ENCODE assay signal across 29 mouse cellular contexts in the genomic region with DNA sequence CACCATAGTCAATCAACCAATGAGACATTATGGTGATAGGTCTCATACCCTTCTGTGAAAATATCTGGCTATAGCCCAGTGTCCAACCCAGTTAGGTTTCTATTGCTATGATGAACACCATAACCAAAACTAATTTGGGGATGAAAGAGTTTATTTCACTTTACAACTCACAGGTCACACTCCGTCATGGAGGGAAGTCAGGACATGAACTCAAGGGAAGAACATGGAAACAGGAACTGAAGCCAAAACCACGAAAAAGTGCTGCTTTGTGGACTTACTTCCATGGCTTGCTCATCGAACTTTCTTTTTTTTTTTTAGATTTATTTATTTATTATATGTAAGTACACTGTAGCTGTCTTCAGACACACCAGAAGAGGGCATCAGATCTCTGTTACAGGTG. TPM values are rescaled to one million over a fixed set of nuclear protein-coding genes. Genes with fewer than 3 reads are reported as not detected.
DNase-seq lines count a peak whose midpoint lies in the region; ATAC-seq and TF ChIP-seq lines count a peak whose summit lies in the region.
"Had no signal": no experiment of that assay in that cellular context is flagged by ENCODE, and none has a peak within 500 bp of the region (broad histone marks: within the 10 kb centered on the region; RNA-seq: fewer than 3 reads in every experiment).

No protein-coding gene starts in this region.

- no peak overlapping the region for H3K27ac ChIP-seq in liver, adult 2 months (replicated peaks; ENCODE audit: insufficient read depth, low read depth, low read length)
- H3K27ac ChIP-seq in liver, embryonic 11.5 days (ENCODE audit: low read depth, low read length), result no peak overlapping the region
- no peak overlapping the region for H3K27ac ChIP-seq in MEL (ENCODE audit: control insufficient read depth, low read depth, low read length)
- H3K27ac ChIP-seq: embryonic facial prominence, embryonic 13.5 days; embryonic facial prominence, embryonic 15.5 days; forebrain, embryonic 10.5 days; forebrain, embryonic 12.5 days; forebrain, embryonic 15.5 days had no signal

- H3K4me2 ChIP-seq in liver, embryonic 11.5 days, result no peak overlapping the region
- H3K4me2 ChIP-seq: embryonic facial prominence, embryonic 13.5 days; embryonic facial prominence, embryonic 15.5 days; forebrain, embryonic 12.5 days; forebrain, embryonic 15.5 days had no signal

- TF ChIP-seq CTCF in liver, adult 2 months (IDR thresholded peaks at IDR 0.05; ENCODE audit: low read depth, low read length), result no peak
- no peak for TF ChIP-seq CTCF in MEL (IDR thresholded peaks at IDR 0.05 in 2 of 3, conservative IDR thresholded peaks at IDR 0.05 in 1 of 3; ENCODE audit: control insufficient read depth in 1 of 3, insufficient read depth in 1 of 3, low read depth in 2 of 3, low read length in 3 of 3, poor library complexity in 1 of 3, severe bottlenecking in 1 of 3)

- no peak for TF ChIP-seq EP300 in MEL (IDR thresholded peaks at IDR 0.05; ENCODE audit: low read depth in 1 of 2, low read length in 2 of 2)

- WGBS in liver, adult 2 months, result 79% methylated on average over 3 of the region's 3 CpGs
- WGBS in liver, embryonic 11.5 days, result 71% methylated on average over 3 of the region's 3 CpGs

- peaks cover 2% of the 10 kb centered on the region; the same call in 1 of the 2 replicates for H3K4me1 ChIP-seq in liver, adult 2 months (ENCODE audit: control insufficient read depth, insufficient read depth, low read length)
- no peaks in the 10 kb centered on the region for H3K4me1 ChIP-seq in liver, embryonic 11.5 days (replicated peaks; ENCODE audit: control insufficient read depth, insufficient read depth, low read length)
- H3K4me1 ChIP-seq in MEL (ENCODE audit: control insufficient read depth in 1 of 2, insufficient read depth in 2 of 2, low read length in 2 of 2), result peaks cover 2 to 16% of the 10 kb centered on the region in 2 experiments; a peak in 3 of 4 replicates
- H3K4me1 ChIP-seq: embryonic facial prominence, embryonic 13.5 days; embryonic facial prominence, embryonic 15.5 days; forebrain, embryonic 10.5 days; forebrain, embryonic 12.5 days; forebrain, embryonic 15.5 days had no signal

- H3K36me3 ChIP-seq in liver, adult 2 months (ENCODE audit: control insufficient read depth, insufficient read depth, low read length), result no peaks in the 10 kb centered on the region
- H3K36me3 ChIP-seq in liver, embryonic 11.5 days (ENCODE audit: control insufficient read depth, insufficient read depth, low read length), result no peaks in the 10 kb centered on the region
- peaks cover 0 to 6% of the 10 kb centered on the region in 2 experiments; a peak in 2 of 4 replicates for H3K36me3 ChIP-seq in MEL (ENCODE audit: control insufficient read depth in 1 of 2, insufficient read depth in 2 of 2, low read length in 2 of 2)
- H3K36me3 ChIP-seq: embryonic facial prominence, embryonic 13.5 days; embryonic facial prominence, embryonic 15.5 days; forebrain, embryonic 10.5 days; forebrain, embryonic 12.5 days; forebrain, embryonic 15.5 days; G1E had no signal

- peak; percentile 23 for DNase-seq in liver, adult 2 months (ENCODE audit: extremely low read depth, low read depth, low spot score)
- no peak for DNase-seq in liver, embryonic 11.5 days (ENCODE audit: low spot score)
- DNase-seq in MEL (ENCODE audit: low read depth, low spot score), result peak; percentile 53
- DNase-seq in frontal cortex, postnatal 14 days (ENCODE audit: low spot score in 2 of 2), result no peak
- no peak for DNase-seq in right cerebral cortex, postnatal 14 days
- DNase-seq: adrenal gland, postnatal 10 days; adrenal gland, postnatal 25 days; B cell, adult 2 months; cerebellum, adult 11 months; cerebellum, adult 18-20 months; cerebellum, adult 8-10 months; cerebellum, adult 9-11 months; cerebellum, postnatal 14 days; cerebellum, postnatal 36 days; embryo, embryonic 11 days; forebrain, postnatal 0 days had no signal

- no peak for ATAC-seq in liver, embryonic 11.5 days (replicated peaks; ENCODE audit: low FRiP score)
- ATAC-seq in granulocyte monocyte progenitor cell, adult 5-6 weeks (replicated peaks; ENCODE audit: poor library complexity, severe bottlenecking), result peak; percentile 77
- peak; percentile 39; the same call in 1 of the 2 replicates for ATAC-seq in megakaryocyte progenitor cell, adult 5-6 weeks (replicated peaks; ENCODE audit: poor library complexity)
- ATAC-seq: activated CD4-positive, CD25-positive, alpha-beta regulatory T cell, adult 4 months; CD4-positive, CD25-positive, alpha-beta regulatory T cell, adult 4 months; forebrain, embryonic 15.5 days; forebrain, postnatal 0 days; Patski had no signal

- H3K9me3 ChIP-seq in liver, embryonic 11.5 days (ENCODE audit: control insufficient read depth, low read length), result no peaks in the 10 kb centered on the region
- no peaks in the 10 kb centered on the region for H3K9me3 ChIP-seq in MEL (replicated peaks; ENCODE audit: insufficient read depth, low read length)
- H3K9me3 ChIP-seq: embryonic facial prominence, embryonic 13.5 days; embryonic facial prominence, embryonic 15.5 days; forebrain, embryonic 10.5 days; forebrain, embryonic 12.5 days; forebrain, embryonic 15.5 days; G1E had no signal

- TF ChIP-seq RAD21 in MEL (IDR thresholded peaks at IDR 0.05; ENCODE audit: low read depth, low read length), result no peak

- no peaks in the 10 kb centered on the region for H3K79me2 ChIP-seq in liver, adult 2 months (ENCODE audit: control insufficient read depth, insufficient read depth, low read length)
- no peaks in the 10 kb centered on the region for H3K79me2 ChIP-seq in MEL (ENCODE audit: control insufficient read depth, insufficient read depth, low read length, poor library complexity)

- no peak overlapping the region for H3K4me3 ChIP-seq in liver, adult 2 months (ENCODE audit: insufficient read depth, low read depth, low read length)
- H3K4me3 ChIP-seq in liver, embryonic 11.5 days (ENCODE audit: low read depth, low read length), result no peak overlapping the region
- H3K4me3 ChIP-seq in MEL (ENCODE audit: control insufficient read depth in 1 of 2, insufficient read depth in 1 of 2, low read depth in 2 of 2, low read length in 2 of 2), result no peak overlapping the region
- H3K4me3 ChIP-seq: embryonic facial prominence, embryonic 13.5 days; embryonic facial prominence, embryonic 15.5 days; erythroblast, embryonic 14.5 days; forebrain, embryonic 10.5 days; forebrain, embryonic 12.5 days; forebrain, embryonic 15.5 days had no signal

- no peak overlapping the region for H3K9ac ChIP-seq in liver, adult 2 months (ENCODE audit: low read depth, low read length)
- no peak overlapping the region for H3K9ac ChIP-seq in liver, embryonic 11.5 days (ENCODE audit: low read depth, low read length)
- no peak overlapping the region for H3K9ac ChIP-seq in MEL (ENCODE audit: control insufficient read depth, low read depth, low read length, poor library complexity, severe bottlenecking)
- H3K9ac ChIP-seq: embryonic facial prominence, embryonic 13.5 days; embryonic facial prominence, embryonic 15.5 days; forebrain, embryonic 12.5 days; forebrain, embryonic 15.5 days; forebrain, postnatal 0 days had no signal

- TF ChIP-seq POLR2A in liver, adult 2 months (IDR thresholded peaks at IDR 0.05; ENCODE audit: extremely low read depth, insufficient read depth, low read length), result no peak
- no peak for TF ChIP-seq POLR2A in MEL (IDR thresholded peaks at IDR 0.05; ENCODE audit: control insufficient read depth in 1 of 2, insufficient read depth in 1 of 2, low read depth in 1 of 2, low read length in 2 of 2, poor library complexity in 1 of 2)

- no peaks in the 10 kb centered on the region for H3K27me3 ChIP-seq in liver, adult 2 months (ENCODE audit: control insufficient read depth, insufficient read depth, low read length)
- H3K27me3 ChIP-seq in liver, embryonic 11.5 days (replicated peaks; ENCODE audit: control insufficient read depth, insufficient read depth, low read length), result no peaks in the 10 kb centered on the region
- H3K27me3 ChIP-seq in MEL (ENCODE audit: control insufficient read depth in 1 of 2, insufficient read depth in 2 of 2, low read length in 2 of 2), result no peaks in the 10 kb centered on the region
- H3K27me3 ChIP-seq: CH12.LX; embryonic facial prominence, embryonic 13.5 days; embryonic facial prominence, embryonic 15.5 days; forebrain, embryonic 12.5 days; forebrain, embryonic 15.5 days; Patski had no signal

RNA-seq across cellular contexts. Expression of gene Gm10031, which starts 9.7 kb away (rescaled TPM):
- 13.4 and 13.6 TPM in 2 replicates for total RNA-seq in liver, adult 2 months (2014; rRNA removed)
- 9.9 and 11.1 TPM in 2 replicates for polyA plus RNA-seq in liver, adult 2 months (2012; rRNA removed)
- 0.08 and 0.14 TPM in 2 replicates for polyA plus RNA-seq in liver, embryonic 11.5 days (2014; fragmentation: Nextera tagmentation; extraction: Ambion mirVana)
- 12.5 and 15.8 TPM in 2 replicates for total RNA-seq in MEL (2012; rRNA removed)
- 10 to 100 TPM in 1 of 2 experiments, not detected in 1; 10.6 TPM for polyA plus RNA-seq in MEL (2012; ENCODE audit: insufficient read depth in 1 of 2, insufficient read length in 2 of 2, low read depth in 1 of 2, low replicate concordance in 2 of 2, missing spikeins in 1 of 2)
- total RNA-seq in granulocyte monocyte progenitor cell, adult 5-6 weeks (2014; fragmentation: Nextera tagmentation), result 1.8 and 5.8 TPM in 2 replicates
- total RNA-seq in granulocyte monocyte progenitor cell, adult 5-6 weeks (2017), result 11.7 and 14.4 TPM in 2 replicates
- total RNA-seq in megakaryocyte progenitor cell, adult 5-6 weeks (2015), result 5.3 and 6.3 TPM in 2 replicates
- 11.9 and 17.3 TPM in 2 replicates for total RNA-seq in megakaryocyte progenitor cell, adult 5-6 weeks (2017)

RNA-seq across cellular contexts. Expression of gene Abl2, which starts 25.1 kb away (rescaled TPM):
- total RNA-seq in liver, adult 2 months (2014; rRNA removed), result 3.2 and 4.4 TPM in 2 replicates
- polyA plus RNA-seq in liver, adult 2 months (2012; rRNA removed), result 2.3 and 2.6 TPM in 2 replicates
- 3.0 and 4.0 TPM in 2 replicates for polyA plus RNA-seq in liver, embryonic 11.5 days (2014; fragmentation: Nextera tagmentation; extraction: Ambion mirVana)
- total RNA-seq in MEL (2012; rRNA removed), result 13.8 and 16.0 TPM in 2 replicates
- polyA plus RNA-seq in MEL (2012; ENCODE audit: insufficient read depth in 1 of 2, insufficient read length in 2 of 2, low read depth in 1 of 2, low replicate concordance in 2 of 2, missing spikeins in 1 of 2), result 10 to 100 TPM in 1 of 2 experiments, not detected in 1; 17.5 TPM
- total RNA-seq in granulocyte monocyte progenitor cell, adult 5-6 weeks (2014; fragmentation: Nextera tagmentation), result 11.4 and 12.6 TPM in 2 replicates
- total RNA-seq in granulocyte monocyte progenitor cell, adult 5-6 weeks (2017), result 15.6 and 22.6 TPM in 2 replicates
- 7.8 and 10.4 TPM in 2 replicates for total RNA-seq in megakaryocyte progenitor cell, adult 5-6 weeks (2015)
- 14.0 and 14.5 TPM in 2 replicates for total RNA-seq in megakaryocyte progenitor cell, adult 5-6 weeks (2017)

RNA-seq across cellular contexts. Expression of gene Soat1, which starts 59.4 kb away (rescaled TPM):
- total RNA-seq in liver, adult 2 months (2014; rRNA removed), result 5.9 and 7.7 TPM in 2 replicates
- 1.2 and 2.4 TPM in 2 replicates for polyA plus RNA-seq in liver, adult 2 months (2012; rRNA removed)
- polyA plus RNA-seq in liver, embryonic 11.5 days (2014; fragmentation: Nextera tagmentation; extraction: Ambion mirVana), result 29.3 and 32.2 TPM in 2 replicates
- total RNA-seq in MEL (2012; rRNA removed), result 2.7 and 7.7 TPM in 2 replicates
- 10 to 100 TPM in 1 of 2 experiments, not detected in 1; 10.5 TPM for polyA plus RNA-seq in MEL (2012; ENCODE audit: insufficient read depth in 1 of 2, insufficient read length in 2 of 2, low read depth in 1 of 2, low replicate concordance in 2 of 2, missing spikeins in 1 of 2)
- total RNA-seq in granulocyte monocyte progenitor cell, adult 5-6 weeks (2014; fragmentation: Nextera tagmentation), result 86.0 and 109 TPM in 2 replicates
- total RNA-seq in granulocyte monocyte progenitor cell, adult 5-6 weeks (2017), result 109 and 119 TPM in 2 replicates
- 99.4 and 117 TPM in 2 replicates for total RNA-seq in megakaryocyte progenitor cell, adult 5-6 weeks (2015)
- 139 and 140 TPM in 2 replicates for total RNA-seq in megakaryocyte progenitor cell, adult 5-6 weeks (2017)

Comparison
In these comparisons a context has a peak if more than half of its experiments do, and no peak if none do; other contexts are left out.
1. DNase-seq: peak in liver, adult 2 months (single experiment) and MEL (single experiment); none in liver, embryonic 11.5 days (single experiment), frontal cortex, postnatal 14 days (0 of 2) and right cerebral cortex, postnatal 14 days (single experiment).
2. RNA of gene Soat1, which starts 59.4 kb away (total RNA-seq): 99.4 to 140 TPM in megakaryocyte progenitor cell, adult 5-6 weeks and 86.0 to 119 TPM in granulocyte monocyte progenitor cell, adult 5-6 weeks; 5.9 to 7.7 TPM in liver, adult 2 months and 2.7 to 7.7 TPM in MEL; every median in the first group is over 10 times any median in the second.